Mouse (Mus musculus) embryonic fibroblast, embryonic 13.5 days (primary cell): ENCODE results near the gene Frat2. TPM values are rescaled to one million over a fixed set of nuclear protein-coding genes. Genes with fewer than 3 reads are reported as not detected.

Experiments used
- H3K27ac ChIP-seq: 2 replicates; pipeline ENCODE4 v1.5.1; 2012; ENCODE audit warnings: low read length, control low read depth, inconsistent platforms; ENCODE audit not compliant: insufficient read depth
- H3K4me1 ChIP-seq: 2 replicates; pipeline ENCODE4 v1.6.1; 2011; ENCODE audit warnings: low read length; ENCODE audit not compliant: control insufficient read depth, insufficient read depth
- H3K4me3 ChIP-seq: 2 replicates; pipeline ENCODE4 v1.5.1; 2011; ENCODE audit warnings: mild to moderate bottlenecking, control low read depth, low read length; ENCODE audit not compliant: insufficient read depth
- CTCF ChIP-seq: IDR thresholded peaks from 2 replicates; pipeline ENCODE4 v1.5.1; 2011; ENCODE audit warnings: mild to moderate bottlenecking, control low read depth, low read length, moderate library complexity, borderline replicate concordance; ENCODE audit not compliant: insufficient read depth
- POLR2A ChIP-seq: IDR thresholded peaks from 2 replicates; pipeline ENCODE4 v1.6.1; 2011; ENCODE audit warnings: low read depth, mild to moderate bottlenecking, control low read depth, low read length, moderate library complexity
- polyA plus RNA-seq: library from polyadenylated mRNA; stranded (reverse); fragments of >200 nt; gene quantifications from 2 replicates; pipeline ENCODE4 v1.2.4, GENCODE M21; 2011; ENCODE audit warnings: low read depth; ENCODE audit not compliant: missing spikeins, insufficient read length

The Frat2 gene
- polyA plus RNA-seq, 1 experiment, result 0.56 TPM

- H3K27ac ChIP-seq, result no peak overlapping the region
- TF ChIP-seq POLR2A (no peak), CTCF (no peak)
These were observed 23.0 kb downstream of the Frat2 start for GRCm38 (mm10) chr19:41824950-41825349.

GRCm38 (mm10) chr19:41822589-41822988 is 25.3 kb downstream of the Frat2 start:
- no peaks in the 10 kb centered on the region for H3K4me1 ChIP-seq

More at GRCm38 (mm10) chr19:41824950-41825349, 23.0 kb downstream of the Frat2 start:
- Histone ChIP-seq H3K4me1 (no peaks in the 10 kb centered on the region), H3K4me3 (no peak overlapping the region)

GRCm38 (mm10) chr19:41821436-41821835 is 26.5 kb downstream of the Frat2 start:
- no peak overlapping the region for H3K4me3 ChIP-seq
- TF ChIP-seq CTCF (no peak), POLR2A (no peak)
- no peak overlapping the region for H3K27ac ChIP-seq
- 0 out of 2 replicates have a peak, but pooled peaks cover 2% of the 10 kb centered on the region for H3K4me1 ChIP-seq

More at GRCm38 (mm10) chr19:41822589-41822988, 25.3 kb downstream of the Frat2 start:
- H3K4me3 ChIP-seq, result no peak overlapping the region
- TF ChIP-seq CTCF (no peak), POLR2A (no peak)
- no peak overlapping the region for H3K27ac ChIP-seq

GRCm38 (mm10) chr19:41818749-41819148 is 29.2 kb downstream of the Frat2 start:
- Histone ChIP-seq H3K4me1 (0 out of 2 replicates have a peak, but pooled peaks cover 2% of the 10 kb centered on the region), H3K4me3 (no peak overlapping the region), H3K27ac (no peak overlapping the region)
- no peak for TF ChIP-seq CTCF

GRCm38 (mm10) chr19:41817325-41817724 is 30.6 kb downstream of the Frat2 start:
- Histone ChIP-seq H3K4me1 (0 out of 2 replicates have a peak, but pooled peaks cover 2% of the 10 kb centered on the region), H3K27ac (no peak overlapping the region), H3K4me3 (no peak overlapping the region)
- TF ChIP-seq POLR2A (no peak), CTCF (no peak)

GRCm38 (mm10) chr19:41816915-41817314 is 31.0 kb downstream of the Frat2 start:
- Histone ChIP-seq H3K4me1 (0 out of 2 replicates have a peak, but pooled peaks cover 2% of the 10 kb centered on the region), H3K4me3 (no peak overlapping the region), H3K27ac (no peak overlapping the region)
- TF ChIP-seq POLR2A, result no peak
- TF ChIP-seq CTCF, result no peak

- H3K27ac ChIP-seq, result no peak overlapping the region
- no peak for TF ChIP-seq POLR2A
- no peak for TF ChIP-seq CTCF
- H3K4me1 ChIP-seq, result 0 out of 2 replicates have a peak, but pooled peaks cover 2% of the 10 kb centered on the region
- H3K4me3 ChIP-seq, result no peak overlapping the region
These were observed 31.5 kb downstream of the Frat2 start for GRCm38 (mm10) chr19:41816410-41816809.

GRCm38 (mm10) chr19:41813374-41813773 is 34.6 kb downstream of the Frat2 start:
- Histone ChIP-seq H3K27ac (no peak overlapping the region), H3K4me3 (no peak overlapping the region)
- TF ChIP-seq CTCF, result no peak
- TF ChIP-seq POLR2A, result no peak

GRCm38 (mm10) chr19:41812525-41812924 is 35.4 kb downstream of the Frat2 start:
- TF ChIP-seq CTCF, result no peak
- no peak for TF ChIP-seq POLR2A

More at GRCm38 (mm10) chr19:41813374-41813773, 34.6 kb downstream of the Frat2 start:
- 0 out of 2 replicates have a peak, but pooled peaks cover 2% of the 10 kb centered on the region for H3K4me1 ChIP-seq

GRCm38 (mm10) chr19:41810074-41810473 is 37.9 kb downstream of the Frat2 start:
- no peak for TF ChIP-seq CTCF
- TF ChIP-seq POLR2A, result no peak
- H3K4me3 ChIP-seq, result no peak overlapping the region
- H3K4me1 ChIP-seq, result no peaks in the 10 kb centered on the region
- no peak overlapping the region for H3K27ac ChIP-seq

More at GRCm38 (mm10) chr19:41812525-41812924, 35.4 kb downstream of the Frat2 start:
- H3K4me3 ChIP-seq, result no peak overlapping the region
- H3K4me1 ChIP-seq, result 0 out of 2 replicates have a peak, but pooled peaks cover 2% of the 10 kb centered on the region
- H3K27ac ChIP-seq, result no peak overlapping the region
